Mouse (Mus musculus) cerebellum, adult 9-10 months (tissue): ENCODE measurements at regions not wholly inside any gene's neighbourhood (a gene's known extent, or its start where the extent isn't known, plus 50 kb on each side); places are given as distances from the start of the nearest gene placed in this dataset.

Experiments
- DNase-seq: peaks from one replicate; pipeline ENCODE4 v3.0.0; 2022

DNA sequence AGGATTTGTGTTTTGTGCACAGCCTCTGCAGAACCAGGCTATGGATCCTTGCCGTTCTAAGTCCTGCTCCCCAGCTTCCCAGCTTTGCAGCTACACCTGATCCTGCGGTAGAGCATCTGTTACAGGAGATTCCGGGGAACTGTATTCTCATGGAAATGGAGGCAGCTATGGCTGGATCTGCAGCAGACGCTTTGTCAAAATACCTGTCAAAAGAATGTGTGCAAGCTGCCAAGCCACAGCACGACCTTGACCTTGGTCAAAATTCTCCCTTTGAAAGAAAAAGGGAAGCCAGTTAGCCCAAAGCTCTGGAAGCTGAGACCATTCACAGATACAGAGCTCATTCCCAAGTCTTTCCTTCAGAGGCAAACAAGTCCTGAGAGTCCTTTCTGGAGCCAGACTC lies 255.3 kb downstream of the Med13l start:
- DNase-seq, result no peak

DNA sequence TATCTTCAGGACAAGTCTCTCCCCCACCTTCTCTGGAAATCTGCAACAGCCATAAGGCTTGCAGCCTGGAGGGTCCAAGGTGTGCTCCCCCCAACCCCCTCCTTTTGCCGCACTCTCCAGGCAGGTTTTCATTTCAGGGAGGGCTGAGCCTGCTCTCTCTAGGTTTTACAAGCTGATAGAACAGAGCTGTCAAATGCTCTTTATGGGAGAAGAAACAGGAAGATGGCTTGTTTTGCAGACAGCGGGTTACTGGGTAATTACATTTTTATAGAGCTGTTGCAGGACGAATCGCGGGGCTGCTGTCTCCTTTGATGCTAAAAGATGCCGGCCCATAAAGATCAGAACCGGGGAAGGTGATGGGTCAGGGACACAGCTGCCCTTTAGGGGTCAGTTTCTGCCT lies 257.8 kb downstream of the Med13l start:
- no peak for DNase-seq

GRCm38 (mm10) chr5:118824791-118825190 lies 264.3 kb downstream of the Med13l start:
- no peak for DNase-seq

- no peak for DNase-seq
These were observed 268.7 kb downstream of the Med13l start for GRCm38 (mm10) chr5:118829031-118829698.

- no peak for DNase-seq
These were observed 272.2 kb downstream of the Med13l start for GRCm38 (mm10) chr5:118832701-118833100.

DNA sequence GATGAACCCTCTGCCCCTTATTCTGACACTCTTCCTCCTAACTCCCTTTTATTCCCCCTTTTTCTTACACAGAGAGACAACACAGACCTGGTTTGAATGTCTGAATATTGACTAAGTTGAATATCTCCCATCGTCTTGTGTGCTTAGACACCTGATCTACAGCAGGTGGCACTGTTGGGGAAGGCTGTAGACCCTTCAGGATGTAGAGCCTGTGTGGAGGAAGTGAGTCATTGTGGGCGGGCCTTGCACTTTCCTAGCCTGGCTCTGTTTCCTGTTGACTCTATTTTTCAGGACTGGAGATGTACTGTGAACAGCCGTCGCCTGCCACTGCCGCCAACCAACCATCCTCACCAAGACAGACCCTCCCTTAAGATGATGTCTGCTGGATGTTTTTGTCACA lies 273.6 kb downstream of the Med13l start:
- no peak for DNase-seq

- no peak for DNase-seq
These were observed 276.5 kb downstream of the Med13l start for GRCm38 (mm10) chr5:118837001-118837400.

DNA sequence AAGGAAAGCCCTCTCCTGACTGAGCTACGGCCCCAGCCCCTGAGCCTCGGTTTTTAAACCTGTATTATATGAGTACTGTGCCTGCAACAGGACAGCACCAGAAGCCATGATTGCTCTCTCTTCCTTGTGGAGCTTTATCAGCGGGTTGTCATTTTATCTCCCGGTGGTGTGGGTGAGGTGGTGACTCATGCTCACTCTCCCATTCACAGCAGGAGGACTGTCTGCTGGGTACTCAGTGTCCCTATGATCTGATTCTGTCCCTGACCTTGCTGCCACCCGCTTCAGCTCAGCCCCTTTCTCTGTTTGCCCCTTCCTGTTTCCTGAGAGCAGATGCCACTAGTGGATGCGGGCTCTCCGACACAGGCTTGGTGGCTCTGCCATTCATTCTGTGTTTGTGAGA lies 277.9 kb downstream of the Med13l start:
- DNase-seq, result no peak

DNA sequence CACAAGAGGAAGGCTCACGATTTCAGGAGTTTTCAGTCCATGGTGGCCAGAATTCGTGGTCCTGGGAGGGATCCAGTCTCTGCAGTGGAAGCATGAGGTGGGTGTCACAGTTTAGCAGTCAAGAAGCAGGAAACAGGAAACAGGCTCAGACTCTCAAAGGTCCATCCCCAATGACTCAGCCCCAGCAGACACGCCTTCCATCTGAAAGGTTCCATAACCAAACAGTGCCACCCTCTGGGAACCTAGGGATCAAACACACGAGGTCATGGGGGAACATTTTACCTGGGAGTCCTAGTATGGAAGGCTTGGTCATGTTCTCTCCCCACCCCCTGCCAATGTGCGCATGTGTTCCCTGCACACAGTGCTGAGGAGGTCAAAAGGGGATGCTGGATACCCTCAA lies 279.4 kb downstream of the Med13l start:
- DNase-seq, result no peak

- no peak for DNase-seq
These were observed 280.9 kb downstream of the Med13l start for GRCm38 (mm10) chr5:118841210-118842016.

DNA sequence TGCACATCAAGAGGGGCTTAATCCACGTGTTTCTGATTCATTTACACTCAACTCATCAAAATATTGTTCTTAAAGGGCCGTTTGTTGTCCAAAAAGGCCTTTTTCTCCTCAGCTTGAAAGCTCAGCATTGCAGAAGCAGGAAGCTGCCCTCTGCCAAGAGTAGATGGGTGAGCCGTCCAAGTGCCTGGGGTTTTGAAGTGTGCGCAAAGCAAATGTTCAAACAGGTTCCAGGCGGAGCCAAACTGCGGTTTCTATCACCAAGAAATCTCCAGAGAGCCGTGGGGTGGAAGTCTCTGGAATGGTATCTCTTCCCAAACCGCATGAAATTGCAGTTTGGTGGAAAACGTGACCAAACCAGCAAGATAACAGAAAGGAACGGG lies 281.5 kb downstream of the Med13l start:
- DNase-seq, result no peak

DNA sequence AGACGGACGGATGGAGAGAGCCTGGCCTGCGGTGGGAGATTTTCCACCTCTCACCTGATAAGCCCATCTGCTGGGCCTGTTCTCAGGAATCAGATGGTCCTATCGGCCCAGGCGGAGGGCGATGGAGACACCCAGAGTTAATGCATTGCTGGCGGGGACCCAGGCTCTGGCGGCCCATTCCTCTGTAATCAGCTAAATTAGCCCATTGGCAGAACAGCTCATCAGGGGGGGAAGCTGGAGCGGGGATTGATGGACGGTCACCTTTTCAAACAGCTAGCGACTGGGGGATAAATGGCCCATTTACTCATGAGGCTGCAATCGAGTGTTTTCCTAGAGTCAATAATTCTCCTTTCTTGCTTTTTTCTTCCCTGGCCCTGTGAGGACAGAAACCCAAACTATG lies 296.5 kb downstream of the Med13l start:
- no peak for DNase-seq

GRCm38 (mm10) chr5:118861143-118861847 lies 300.8 kb downstream of the Med13l start:
- no peak for DNase-seq

DNA sequence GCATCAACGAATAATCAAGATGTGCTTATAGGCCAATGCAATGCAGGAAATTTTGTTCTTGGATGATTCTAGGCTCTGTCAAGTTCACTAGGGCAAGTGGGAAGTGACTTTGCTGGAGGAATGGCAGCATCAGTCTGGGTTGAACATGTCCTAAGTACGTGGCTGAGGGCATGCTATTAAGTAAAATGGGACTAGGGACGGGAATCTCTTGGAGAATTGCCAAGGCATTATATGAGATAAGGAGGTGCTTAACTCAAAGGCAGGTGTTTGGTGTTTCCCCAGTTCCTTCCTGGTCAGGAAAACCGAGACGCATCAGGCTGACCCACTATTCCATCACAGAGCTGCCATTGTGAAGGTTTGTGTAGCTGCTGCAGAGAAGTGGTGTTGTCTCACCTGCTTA lies 307.0 kb downstream of the Med13l start:
- no peak for DNase-seq

DNA sequence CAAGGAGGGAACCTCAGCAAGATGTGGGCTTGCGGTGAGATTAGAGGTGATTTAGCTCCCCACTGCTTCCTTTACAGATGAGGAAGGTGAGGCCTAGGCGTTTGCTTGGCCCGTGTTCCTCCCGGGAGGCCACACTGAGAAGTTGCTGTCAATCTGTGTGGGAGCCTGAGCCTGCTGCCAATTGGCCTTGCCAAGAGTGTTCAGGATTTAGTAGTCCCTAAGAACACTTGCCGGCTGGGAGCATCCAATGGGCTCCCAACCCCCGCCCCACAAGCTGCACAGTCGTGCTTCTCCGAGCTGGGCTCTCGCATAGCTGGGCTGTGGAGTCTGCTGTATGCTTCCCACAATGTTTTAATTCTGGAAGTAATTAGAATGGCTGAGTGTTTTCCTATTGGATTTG lies 308.9 kb downstream of the Med13l start:
- no peak for DNase-seq

DNA sequence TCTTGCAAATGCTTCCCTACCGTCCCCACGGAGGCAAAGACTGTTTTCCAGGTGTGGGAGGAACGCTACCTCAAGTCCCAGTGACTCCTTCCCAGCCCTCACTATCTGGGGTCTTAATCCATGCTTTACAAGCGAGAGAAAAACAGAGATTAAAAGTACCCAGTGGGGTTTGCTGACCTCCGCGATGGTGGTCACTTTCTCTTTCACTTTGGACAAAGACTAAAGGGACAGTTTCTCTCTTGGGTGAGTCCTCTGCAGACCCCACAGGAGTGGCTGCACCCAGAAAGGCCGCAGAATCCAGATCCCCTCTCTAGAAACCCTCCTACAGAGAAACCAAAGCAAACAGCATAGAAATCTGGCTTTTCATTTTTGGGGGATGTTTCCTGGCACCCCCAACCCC lies 313.4 kb downstream of the Med13l start:
- DNase-seq, result no peak

GRCm38 (mm10) chr5:118875096-118875637 lies 314.7 kb downstream of the Med13l start:
- DNase-seq, result no peak

- no peak for DNase-seq
These were observed 316.3 kb downstream of the Med13l start for GRCm38 (mm10) chr5:118876586-118877312.

DNA sequence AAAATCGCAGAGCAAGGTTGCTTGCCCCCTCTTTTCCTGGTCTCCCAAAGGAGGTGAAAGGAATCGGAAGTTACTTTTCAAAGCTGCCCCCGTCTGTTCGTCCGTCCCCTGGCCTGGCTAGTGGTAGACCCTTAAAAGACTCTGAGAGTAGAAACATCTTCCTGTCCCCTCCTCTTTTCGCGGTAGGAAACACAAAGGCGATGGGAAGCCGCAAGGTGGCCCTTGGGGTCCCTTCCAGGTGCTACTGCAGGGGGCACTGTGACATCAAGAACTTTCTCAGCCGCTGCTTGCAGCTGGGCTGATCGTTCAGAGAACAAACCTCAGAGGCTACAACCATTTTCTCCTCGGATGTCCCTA lies 316.8 kb downstream of the Med13l start:
- DNase-seq, result no peak

GRCm38 (mm10) chr5:118877831-118878230 lies 317.4 kb downstream of the Med13l start:
- no peak for DNase-seq

DNA sequence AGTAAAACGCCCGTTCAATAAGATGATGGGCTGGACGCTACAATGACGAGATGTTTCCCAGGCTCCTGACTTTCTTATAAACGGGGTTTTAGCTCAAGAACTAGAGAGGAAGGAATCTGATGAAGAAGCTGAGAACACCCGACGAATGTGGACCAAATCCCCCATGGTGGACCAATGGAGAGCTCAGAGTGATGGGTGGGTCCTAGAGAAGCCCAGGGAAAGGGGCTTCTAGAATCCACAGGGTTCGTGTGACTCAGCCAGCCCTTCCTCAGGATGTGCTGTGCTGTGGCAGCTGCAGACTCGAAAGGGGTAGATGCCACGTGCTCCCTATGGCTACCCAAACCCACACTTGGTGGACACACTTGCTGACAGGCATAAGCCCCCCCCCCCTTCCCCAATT lies 318.2 kb downstream of the Med13l start:
- DNase-seq, result no peak

GRCm38 (mm10) chr5:118879808-118880478 lies 319.5 kb downstream of the Med13l start:
- DNase-seq, result peak; percentile 51

DNA sequence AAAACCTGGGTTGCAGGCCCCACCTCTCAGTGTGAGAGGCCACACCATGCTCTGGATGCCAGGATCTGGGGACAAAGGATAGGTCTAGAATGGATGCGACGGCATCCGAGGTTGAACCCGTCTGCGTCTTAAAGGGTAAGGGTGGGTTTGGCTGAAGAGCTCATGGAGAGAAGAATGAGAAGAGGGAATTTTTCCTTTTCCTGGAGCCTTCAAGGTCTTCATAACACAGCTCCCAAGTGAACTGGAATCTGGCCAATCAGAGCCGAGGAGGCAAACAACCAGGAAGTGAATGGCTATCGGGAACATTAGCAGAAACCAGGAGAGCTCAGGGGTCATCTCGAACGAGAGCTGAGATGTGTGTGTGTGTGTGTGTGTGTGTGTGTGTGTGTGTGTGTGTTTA lies 320.1 kb downstream of the Med13l start:
- DNase-seq, result no peak
